Mouse (Mus musculus): ENCODE measurements around the gene Kctd3. TPM values are rescaled to one million over a fixed set of nuclear protein-coding genes. Genes with fewer than 3 reads are reported as not detected.
A peak's percentile ranks its signal among the peaks of the same experiment; 100 is the strongest.

The Kctd3 gene
- total and polyA plus RNA-seq, 2 experiments from 2014 or later = 16.7 to 24.2 TPM

DNA sequence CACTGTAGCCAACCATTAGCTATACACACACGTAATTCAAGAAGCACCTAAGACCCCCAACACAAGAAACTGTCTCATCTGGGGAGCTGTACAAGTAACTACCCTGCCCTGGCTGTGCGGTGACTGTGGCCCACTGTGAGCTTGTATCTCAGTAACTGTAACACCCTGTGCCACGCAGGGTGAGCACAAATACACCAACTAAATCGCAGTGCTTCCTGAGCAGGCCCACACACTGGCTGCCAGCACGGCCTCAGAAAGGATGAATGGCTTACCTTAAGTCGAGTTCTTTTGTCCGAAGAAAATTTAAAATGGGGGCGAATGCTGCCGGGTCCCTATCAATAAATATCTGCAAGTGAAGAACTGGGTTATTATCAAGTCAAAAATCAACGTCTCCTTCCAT lies 7.7 kb downstream of the Kctd3 start:
- H3K27me3 ChIP-seq (ENCODE audit: control insufficient read depth, insufficient read depth, low read length) = no peaks in the 10 kb centered on the region
- TF ChIP-seq EP300 (IDR thresholded peaks at IDR 0.05; ENCODE audit: low read depth) = no peak
- no peak for TF ChIP-seq CTCF (IDR thresholded peaks at IDR 0.05; ENCODE audit: low read depth)
- H3K4me1 ChIP-seq (ENCODE audit: control insufficient read depth, insufficient read depth) = no peaks in the 10 kb centered on the region
- no peak overlapping the region for H3K4me3 ChIP-seq (ENCODE audit: low read depth, low read length)
- DNase-seq (ENCODE audit: low spot score) (no peak), ATAC-seq (ENCODE audit: insufficient read depth, low read depth) (no peak)
- H3K36me3 ChIP-seq (replicated peaks; ENCODE audit: control insufficient read depth, insufficient read depth, low read length) = peaks cover 57% of the 10 kb centered on the region
- WGBS = 88% methylated on average over 10 of the region's 10 CpGs
- no peak overlapping the region for H3K9ac ChIP-seq (replicated peaks; ENCODE audit: low read depth, low read length)
- no peak overlapping the region for H3K27ac ChIP-seq (ENCODE audit: low read depth)
- no peaks in the 10 kb centered on the region for H3K9me3 ChIP-seq (replicated peaks; ENCODE audit: control insufficient read depth, low read length)
- no peak overlapping the region for H3K4me2 ChIP-seq (ENCODE audit: low read depth, low read length)

DNA sequence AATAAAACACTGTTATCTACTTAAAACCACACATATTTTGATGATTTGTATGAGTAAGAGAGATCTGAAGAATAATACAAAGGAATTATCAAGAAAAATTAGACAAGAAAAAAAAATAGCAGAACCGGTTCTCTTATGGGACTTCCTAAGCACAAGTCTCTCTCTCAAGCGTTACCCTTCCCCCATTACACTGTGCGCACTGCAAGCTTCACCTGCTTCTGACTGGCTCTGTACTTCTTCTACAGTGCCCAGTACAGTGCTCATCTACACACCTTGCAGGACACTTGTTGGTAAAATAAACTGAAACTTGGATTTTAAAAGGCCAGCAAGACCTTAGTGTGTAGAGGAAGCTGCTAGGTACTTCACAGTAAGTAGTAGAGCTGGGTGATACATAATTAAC lies 9.7 kb downstream of the Kctd3 start:
- Histone ChIP-seq H3K4me3 (ENCODE audit: low read depth, low read length) (no peak overlapping the region), H3K4me2 (ENCODE audit: low read depth, low read length) (no peak overlapping the region), H3K36me3 (replicated peaks; ENCODE audit: control insufficient read depth, insufficient read depth, low read length) (peaks cover 65% of the 10 kb centered on the region), H3K4me1 (ENCODE audit: control insufficient read depth, insufficient read depth) (no peaks in the 10 kb centered on the region), H3K27ac (ENCODE audit: low read depth) (no peak overlapping the region), H3K9ac (replicated peaks; ENCODE audit: low read depth, low read length) (no peak overlapping the region), H3K9me3 (replicated peaks; ENCODE audit: control insufficient read depth, low read length) (no peaks in the 10 kb centered on the region), H3K27me3 (ENCODE audit: control insufficient read depth, insufficient read depth, low read length) (no peaks in the 10 kb centered on the region)
- DNase-seq (ENCODE audit: low spot score) = no peak
- no peak for ATAC-seq (ENCODE audit: insufficient read depth, low read depth)
- TF ChIP-seq EP300 (IDR thresholded peaks at IDR 0.05; ENCODE audit: low read depth) (no peak), CTCF (IDR thresholded peaks at IDR 0.05; ENCODE audit: low read depth) (no peak)
- 94% methylated on average over 3 of the region's 3 CpGs for WGBS

DNA sequence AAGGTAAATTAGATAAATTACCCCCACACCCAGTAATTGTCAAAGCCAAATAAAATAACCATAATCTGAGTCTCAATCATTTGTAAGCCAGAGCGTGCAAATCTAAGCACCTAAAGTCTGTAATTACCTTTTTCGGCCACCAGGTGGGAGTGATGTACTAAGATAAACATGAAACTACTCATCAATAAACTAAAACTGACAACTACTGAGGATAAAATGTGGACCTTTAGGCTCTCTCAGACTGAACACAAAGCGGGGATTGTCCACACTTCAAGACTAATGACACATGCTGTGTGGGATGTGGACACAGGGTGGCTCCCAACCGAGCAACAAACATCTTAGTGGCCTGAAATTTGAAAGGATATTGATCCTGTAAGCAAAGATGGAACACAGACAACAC lies 14.4 kb downstream of the Kctd3 start:
- Histone ChIP-seq H3K9ac (replicated peaks; ENCODE audit: low read depth, low read length) (no peak overlapping the region), H3K4me3 (ENCODE audit: low read depth, low read length) (no peak overlapping the region), H3K27ac (ENCODE audit: low read depth) (no peak overlapping the region), H3K27me3 (ENCODE audit: control insufficient read depth, insufficient read depth, low read length) (no peaks in the 10 kb centered on the region), H3K9me3 (replicated peaks; ENCODE audit: control insufficient read depth, low read length) (no peaks in the 10 kb centered on the region), H3K4me2 (ENCODE audit: low read depth, low read length) (no peak overlapping the region), H3K36me3 (replicated peaks; ENCODE audit: control insufficient read depth, insufficient read depth, low read length) (peaks cover 69% of the 10 kb centered on the region), H3K4me1 (ENCODE audit: control insufficient read depth, insufficient read depth) (no peaks in the 10 kb centered on the region)
- no peak for TF ChIP-seq EP300 (IDR thresholded peaks at IDR 0.05; ENCODE audit: low read depth)
- TF ChIP-seq CTCF (IDR thresholded peaks at IDR 0.05; ENCODE audit: low read depth) = peak; percentile 61
- 47% methylated on average over 4 of the region's 4 CpGs for WGBS
- ATAC-seq (ENCODE audit: insufficient read depth, low read depth) = no peak
- no peak for DNase-seq (ENCODE audit: low spot score)

GRCm38 (mm10) chr1:188980050-188980449 lies 27.6 kb downstream of the Kctd3 start:
- Histone ChIP-seq H3K4me1 (ENCODE audit: control insufficient read depth, insufficient read depth) (no peaks in the 10 kb centered on the region), H3K9me3 (replicated peaks; ENCODE audit: control insufficient read depth, low read length) (no peaks in the 10 kb centered on the region), H3K36me3 (replicated peaks; ENCODE audit: control insufficient read depth, insufficient read depth, low read length) (peaks cover 77% of the 10 kb centered on the region), H3K4me3 (ENCODE audit: low read depth, low read length) (no peak overlapping the region), H3K27me3 (ENCODE audit: control insufficient read depth, insufficient read depth, low read length) (no peaks in the 10 kb centered on the region), H3K27ac (ENCODE audit: low read depth) (no peak overlapping the region), H3K9ac (replicated peaks; ENCODE audit: low read depth, low read length) (no peak overlapping the region), H3K4me2 (ENCODE audit: low read depth, low read length) (no peak overlapping the region)
- 28% methylated on average over 3 of the region's 3 CpGs for WGBS
- ATAC-seq (ENCODE audit: insufficient read depth, low read depth) (peak; percentile 69), DNase-seq (ENCODE audit: low spot score) (peak; percentile 23)
- TF ChIP-seq EP300 (IDR thresholded peaks at IDR 0.05; ENCODE audit: low read depth) = no peak
- peak; percentile 78 for TF ChIP-seq CTCF (IDR thresholded peaks at IDR 0.05; ENCODE audit: low read depth)

- Histone ChIP-seq H3K9ac (replicated peaks; ENCODE audit: low read depth, low read length) (no peak overlapping the region), H3K4me2 (ENCODE audit: low read depth, low read length) (no peak overlapping the region), H3K9me3 (replicated peaks; ENCODE audit: control insufficient read depth, low read length) (no peaks in the 10 kb centered on the region), H3K27me3 (ENCODE audit: control insufficient read depth, insufficient read depth, low read length) (no peaks in the 10 kb centered on the region), H3K4me1 (ENCODE audit: control insufficient read depth, insufficient read depth) (no peaks in the 10 kb centered on the region), H3K4me3 (ENCODE audit: low read depth, low read length) (no peak overlapping the region), H3K27ac (ENCODE audit: low read depth) (no peak overlapping the region), H3K36me3 (replicated peaks; ENCODE audit: control insufficient read depth, insufficient read depth, low read length) (peaks cover 85% of the 10 kb centered on the region)
- DNase-seq (ENCODE audit: low spot score) (no peak), ATAC-seq (ENCODE audit: insufficient read depth, low read depth) (no peak)
- TF ChIP-seq CTCF (IDR thresholded peaks at IDR 0.05; ENCODE audit: low read depth) = no peak
- TF ChIP-seq EP300 (IDR thresholded peaks at IDR 0.05; ENCODE audit: low read depth) = no peak
- WGBS = 94% methylated on average over 16 of the region's 16 CpGs
Observed at GRCm38 (mm10) chr1:188973926-188974325, 33.7 kb downstream of the Kctd3 start.

DNA sequence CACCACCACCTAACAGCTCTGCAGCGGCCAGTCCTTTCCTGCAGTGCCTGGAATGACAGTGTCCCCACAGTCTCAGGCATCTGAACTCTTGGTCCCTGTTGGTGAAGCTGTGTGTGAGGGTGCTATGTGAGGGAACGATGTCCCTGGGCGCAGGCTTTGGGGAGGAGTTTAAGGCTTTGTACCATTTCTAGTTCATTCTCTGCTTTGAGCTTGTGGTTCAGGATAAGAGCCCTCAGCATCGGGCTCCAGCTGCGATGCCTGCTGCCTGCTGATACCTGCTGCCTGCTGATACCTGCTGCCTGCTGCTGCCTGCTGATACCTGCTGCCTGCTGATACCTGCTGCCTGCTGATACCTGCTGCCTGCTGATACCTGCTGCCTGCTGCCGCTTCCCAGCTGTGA lies 34.6 kb downstream of the Kctd3 start:
- Histone ChIP-seq H3K4me1 (ENCODE audit: control insufficient read depth, insufficient read depth) (no peaks in the 10 kb centered on the region), H3K36me3 (replicated peaks; ENCODE audit: control insufficient read depth, insufficient read depth, low read length) (peaks cover 86% of the 10 kb centered on the region), H3K27me3 (ENCODE audit: control insufficient read depth, insufficient read depth, low read length) (no peaks in the 10 kb centered on the region), H3K9me3 (replicated peaks; ENCODE audit: control insufficient read depth, low read length) (no peaks in the 10 kb centered on the region), H3K4me2 (ENCODE audit: low read depth, low read length) (no peak overlapping the region), H3K9ac (replicated peaks; ENCODE audit: low read depth, low read length) (no peak overlapping the region), H3K27ac (ENCODE audit: low read depth) (no peak overlapping the region), H3K4me3 (ENCODE audit: low read depth, low read length) (no peak overlapping the region)
- DNase-seq (ENCODE audit: low spot score) (no peak), ATAC-seq (ENCODE audit: insufficient read depth, low read depth) (no peak)
- no peak for TF ChIP-seq EP300 (IDR thresholded peaks at IDR 0.05; ENCODE audit: low read depth)
- no peak for TF ChIP-seq CTCF (IDR thresholded peaks at IDR 0.05; ENCODE audit: low read depth)
- 87% methylated on average over 6 of the region's 6 CpGs for WGBS
